Mouse (Mus musculus): ENCODE measurements around the gene Scml4. TPM values are rescaled to one million over a fixed set of nuclear protein-coding genes. Genes with fewer than 3 reads are reported as not detected.

The Scml4 gene
- polyA plus RNA-seq, 1 experiment from 2014 or later: 1.4 TPM

- no peaks in the 10 kb centered on the region for H3K9me3 ChIP-seq (ENCODE audit: control insufficient read depth, low read length)
- H3K9ac ChIP-seq (ENCODE audit: low read length): no peak overlapping the region
- no peak for DNase-seq (ENCODE audit: low spot score)
- no peaks in the 10 kb centered on the region for H3K27me3 ChIP-seq (ENCODE audit: control insufficient read depth, insufficient read depth, low read length)
- H3K4me2 ChIP-seq (ENCODE audit: low read depth, low read length, severe bottlenecking): no peak overlapping the region
- no peaks in the 10 kb centered on the region for H3K36me3 ChIP-seq (ENCODE audit: control insufficient read depth, insufficient read depth, low read length)
- H3K4me3 ChIP-seq (ENCODE audit: low read depth, low read length): no peak overlapping the region
- peaks cover 3% of the 10 kb centered on the region; the same call in 1 of the 2 replicates for H3K4me1 ChIP-seq (replicated peaks; ENCODE audit: control insufficient read depth, insufficient read depth, low read length)
- ATAC-seq (replicated peaks; ENCODE audit: low FRiP score): no peak
- 46% methylated on average over 4 of the region's 4 CpGs for WGBS
- no peak overlapping the region for H3K27ac ChIP-seq (ENCODE audit: low read depth, low read length)
These were observed 5.3 kb upstream of the Scml4 start for GRCm38 (mm10) chr10:42854838-42855237.

DNA sequence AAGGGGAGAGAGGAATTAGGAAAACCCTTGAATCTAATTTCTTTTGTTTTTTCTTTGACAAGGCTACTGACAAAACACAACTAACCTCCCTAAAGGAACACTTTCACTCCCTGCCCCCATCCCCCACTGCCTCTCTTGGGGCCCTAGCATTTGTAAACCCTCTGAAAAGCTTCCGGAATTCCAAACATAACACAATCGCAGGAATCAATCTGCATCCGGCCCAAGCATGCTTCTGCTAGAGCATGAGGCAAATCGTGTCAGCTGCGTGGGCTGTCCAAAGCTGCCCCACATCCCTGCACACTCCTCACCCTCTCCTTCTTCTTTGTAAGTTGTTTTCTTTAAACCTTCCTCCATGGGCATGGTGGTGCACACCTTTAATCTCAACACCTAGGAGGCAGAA lies 4.9 kb upstream of the Scml4 start:
- ATAC-seq (replicated peaks; ENCODE audit: low FRiP score) (no peak), DNase-seq (ENCODE audit: low spot score) (no peak)
- peaks cover 6% of the 10 kb centered on the region; the same call in 1 of the 2 replicates for H3K4me1 ChIP-seq (replicated peaks; ENCODE audit: control insufficient read depth, insufficient read depth, low read length)
- H3K4me3 ChIP-seq (ENCODE audit: low read depth, low read length): no peak overlapping the region
- no peaks in the 10 kb centered on the region for H3K27me3 ChIP-seq (ENCODE audit: control insufficient read depth, insufficient read depth, low read length)
- WGBS: 41% methylated on average over 5 of the region's 5 CpGs
- no peaks in the 10 kb centered on the region for H3K36me3 ChIP-seq (ENCODE audit: control insufficient read depth, insufficient read depth, low read length)
- H3K4me2 ChIP-seq (ENCODE audit: low read depth, low read length, severe bottlenecking): no peak overlapping the region
- H3K27ac ChIP-seq (ENCODE audit: low read depth, low read length): no peak overlapping the region
- no peak overlapping the region for H3K9ac ChIP-seq (ENCODE audit: low read length)
- H3K9me3 ChIP-seq (ENCODE audit: control insufficient read depth, low read length): no peaks in the 10 kb centered on the region

- WGBS: 94% methylated on average over 9 of the region's 9 CpGs
- H3K4me2 ChIP-seq (ENCODE audit: low read depth, low read length, severe bottlenecking): no peak overlapping the region
These were observed 3.6 kb upstream of the Scml4 start for GRCm38 (mm10) chr10:42856574-42856973.

GRCm38 (mm10) chr10:42857021-42857420 lies 3.1 kb upstream of the Scml4 start:
- no peaks in the 10 kb centered on the region for H3K36me3 ChIP-seq (ENCODE audit: control insufficient read depth, insufficient read depth, low read length)
- 93% methylated on average over 2 of the region's 2 CpGs for WGBS
- no peak overlapping the region for H3K27ac ChIP-seq (ENCODE audit: low read depth, low read length)
- ATAC-seq (replicated peaks; ENCODE audit: low FRiP score) (no peak), DNase-seq (ENCODE audit: low spot score) (no peak)
- H3K9me3 ChIP-seq (ENCODE audit: control insufficient read depth, low read length): no peaks in the 10 kb centered on the region
- H3K4me2 ChIP-seq (ENCODE audit: low read depth, low read length, severe bottlenecking): no peak overlapping the region
- H3K9ac ChIP-seq (ENCODE audit: low read length): no peak overlapping the region
- no peak overlapping the region for H3K4me3 ChIP-seq (ENCODE audit: low read depth, low read length)
- peaks cover 6% of the 10 kb centered on the region; the same call in 1 of the 2 replicates for H3K4me1 ChIP-seq (replicated peaks; ENCODE audit: control insufficient read depth, insufficient read depth, low read length)
- H3K27me3 ChIP-seq (ENCODE audit: control insufficient read depth, insufficient read depth, low read length): peaks cover 3% of the 10 kb centered on the region; the same call in 1 of the 2 replicates

More at GRCm38 (mm10) chr10:42856574-42856973, 3.6 kb upstream of the Scml4 start:
- Histone ChIP-seq H3K4me1 (replicated peaks; ENCODE audit: control insufficient read depth, insufficient read depth, low read length) (peaks cover 6% of the 10 kb centered on the region; the same call in 1 of the 2 replicates), H3K36me3 (ENCODE audit: control insufficient read depth, insufficient read depth, low read length) (no peaks in the 10 kb centered on the region), H3K4me3 (ENCODE audit: low read depth, low read length) (no peak overlapping the region), H3K9me3 (ENCODE audit: control insufficient read depth, low read length) (no peaks in the 10 kb centered on the region), H3K9ac (ENCODE audit: low read length) (no peak overlapping the region), H3K27ac (ENCODE audit: low read depth, low read length) (no peak overlapping the region), H3K27me3 (ENCODE audit: control insufficient read depth, insufficient read depth, low read length) (no peaks in the 10 kb centered on the region)
- ATAC-seq (replicated peaks; ENCODE audit: low FRiP score) (no peak), DNase-seq (ENCODE audit: low spot score) (no peak)

- Histone ChIP-seq H3K9me3 (ENCODE audit: control insufficient read depth, low read length) (no peaks in the 10 kb centered on the region), H3K9ac (ENCODE audit: low read length) (no peak overlapping the region), H3K4me3 (ENCODE audit: low read depth, low read length) (no peak overlapping the region), H3K27me3 (ENCODE audit: control insufficient read depth, insufficient read depth, low read length) (peaks cover 7% of the 10 kb centered on the region), H3K4me1 (replicated peaks; ENCODE audit: control insufficient read depth, insufficient read depth, low read length) (peaks cover 16% of the 10 kb centered on the region), H3K4me2 (ENCODE audit: low read depth, low read length, severe bottlenecking) (no peak overlapping the region), H3K27ac (ENCODE audit: low read depth, low read length) (0 out of 2 replicates have a peak overlapping the region, but pooled peaks have one; percentile 2), H3K36me3 (ENCODE audit: control insufficient read depth, insufficient read depth, low read length) (no peaks in the 10 kb centered on the region)
- no peak for DNase-seq (ENCODE audit: low spot score)
- no peak for ATAC-seq (replicated peaks; ENCODE audit: low FRiP score)
- WGBS: 53% methylated on average over 2 of the region's 2 CpGs
These were observed 400 bp upstream of the Scml4 start for GRCm38 (mm10) chr10:42859781-42860158.

- Histone ChIP-seq H3K4me2 (ENCODE audit: low read depth, low read length, severe bottlenecking) (no peak overlapping the region), H3K9me3 (ENCODE audit: control insufficient read depth, low read length) (no peaks in the 10 kb centered on the region), H3K27me3 (ENCODE audit: control insufficient read depth, insufficient read depth, low read length) (peaks cover 13% of the 10 kb centered on the region), H3K27ac (ENCODE audit: low read depth, low read length) (no peak overlapping the region), H3K9ac (ENCODE audit: low read length) (no peak overlapping the region), H3K4me3 (ENCODE audit: low read depth, low read length) (no peak overlapping the region), H3K4me1 (replicated peaks; ENCODE audit: control insufficient read depth, insufficient read depth, low read length) (peaks cover 16% of the 10 kb centered on the region), H3K36me3 (ENCODE audit: control insufficient read depth, insufficient read depth, low read length) (no peaks in the 10 kb centered on the region)
- 76% methylated on average over 7 of the region's 7 CpGs for WGBS
- DNase-seq (ENCODE audit: low spot score) (no peak), ATAC-seq (replicated peaks; ENCODE audit: low FRiP score) (no peak)
These were observed 1.3 kb downstream of the Scml4 start for GRCm38 (mm10) chr10:42861446-42861845.

GRCm38 (mm10) chr10:42862102-42862740 lies 2.1 kb downstream of the Scml4 start:
- no peak overlapping the region for H3K4me3 ChIP-seq (ENCODE audit: low read depth, low read length)
- DNase-seq (ENCODE audit: low spot score): no peak
- no peak overlapping the region for H3K4me2 ChIP-seq (ENCODE audit: low read depth, low read length, severe bottlenecking)
- no peaks in the 10 kb centered on the region for H3K9me3 ChIP-seq (ENCODE audit: control insufficient read depth, low read length)
- 76% methylated on average over 13 of the region's 13 CpGs for WGBS
- H3K36me3 ChIP-seq (ENCODE audit: control insufficient read depth, insufficient read depth, low read length): no peaks in the 10 kb centered on the region
- no peak overlapping the region for H3K27ac ChIP-seq (ENCODE audit: low read depth, low read length)
- no peak overlapping the region for H3K9ac ChIP-seq (ENCODE audit: low read length)
- no peak for ATAC-seq (replicated peaks; ENCODE audit: low FRiP score)
- H3K4me1 ChIP-seq (replicated peaks; ENCODE audit: control insufficient read depth, insufficient read depth, low read length): peaks cover 16% of the 10 kb centered on the region
- H3K27me3 ChIP-seq (ENCODE audit: control insufficient read depth, insufficient read depth, low read length): peaks cover 13% of the 10 kb centered on the region

DNA sequence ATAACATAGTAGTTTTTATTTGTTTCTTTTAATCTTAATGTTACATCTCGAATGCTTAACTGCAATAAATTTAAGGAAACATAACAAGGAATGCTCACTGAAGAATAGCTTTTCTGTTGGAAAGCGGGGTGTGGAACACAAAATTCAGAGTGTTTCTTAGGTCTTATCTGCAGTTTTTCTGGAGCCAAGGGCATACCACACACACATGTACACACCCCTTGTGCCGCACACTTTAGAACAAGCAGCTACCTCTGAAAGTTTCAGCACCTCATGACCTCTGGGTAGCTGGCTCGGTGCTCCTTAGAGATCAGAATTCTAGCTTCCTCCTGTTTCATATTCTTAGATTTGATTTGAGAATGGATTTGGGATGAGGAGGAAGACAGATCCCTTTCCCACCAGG lies 2.6 kb downstream of the Scml4 start:
- H3K9ac ChIP-seq (ENCODE audit: low read length): no peak overlapping the region
- WGBS: 85% methylated on average over 4 of the region's 4 CpGs
- no peaks in the 10 kb centered on the region for H3K9me3 ChIP-seq (ENCODE audit: control insufficient read depth, low read length)
- no peak for DNase-seq (ENCODE audit: low spot score)
- no peaks in the 10 kb centered on the region for H3K36me3 ChIP-seq (ENCODE audit: control insufficient read depth, insufficient read depth, low read length)
- peaks cover 15% of the 10 kb centered on the region for H3K27me3 ChIP-seq (ENCODE audit: control insufficient read depth, insufficient read depth, low read length)
- H3K4me1 ChIP-seq (replicated peaks; ENCODE audit: control insufficient read depth, insufficient read depth, low read length): peaks cover 16% of the 10 kb centered on the region
- ATAC-seq (replicated peaks; ENCODE audit: low FRiP score): no peak
- no peak overlapping the region for H3K27ac ChIP-seq (ENCODE audit: low read depth, low read length)
- no peak overlapping the region for H3K4me3 ChIP-seq (ENCODE audit: low read depth, low read length)
- H3K4me2 ChIP-seq (ENCODE audit: low read depth, low read length, severe bottlenecking): no peak overlapping the region

Measured in forebrain, embryonic 11.5 days (tissue).